Mouse (Mus musculus) urinary bladder, postnatal 4 days (tissue): ENCODE results near the gene Ube2l3.
"Not testable (repeated sequence)": the region's sequence is repeated elsewhere in the genome, so short reads cannot be mapped to it uniquely, and the experiment has no call there.

ENCODE experiments used
- DNase-seq, 2 experiments: peaks; one replicate each; pipeline ENCODE4 v3.0.0; 2021 to 2022; ENCODE audit warnings: low spot score in 2 of 2

The Ube2l3 gene

GRCm38 (mm10) chr16:17202549-17202948 is at the start of gene Ube2l3:
Ube2l3 (minus strand) TSS chr16:17202649.
- no peak for DNase-seq

- DNase-seq = peak in 1 of 2 experiments; percentile 82
Measured at GRCm38 (mm10) chr16:17251539-17251938, 49.1 kb upstream of the Ube2l3 start.

- no peak for DNase-seq
Measured at GRCm38 (mm10) chr16:17249135-17249534, 46.7 kb upstream of the Ube2l3 start.

GRCm38 (mm10) chr16:17247727-17248126 is 45.3 kb upstream of the Ube2l3 start:
- no peak for DNase-seq

GRCm38 (mm10) chr16:17244996-17245395 is 42.5 kb upstream of the Ube2l3 start:
- no peak for DNase-seq

- no peak for DNase-seq
Measured at GRCm38 (mm10) chr16:17243731-17244130, 41.3 kb upstream of the Ube2l3 start.

- DNase-seq = no peak
Measured at GRCm38 (mm10) chr16:17239409-17239808, 37.0 kb upstream of the Ube2l3 start.

- DNase-seq = no peak
Measured at GRCm38 (mm10) chr16:17237634-17238033, 35.2 kb upstream of the Ube2l3 start.

- no peak for DNase-seq
Measured at GRCm38 (mm10) chr16:17234916-17235665, 32.6 kb upstream of the Ube2l3 start.

- no peak for DNase-seq
Measured at GRCm38 (mm10) chr16:17234499-17234895, 32.0 kb upstream of the Ube2l3 start.

- DNase-seq = no peak
Measured at GRCm38 (mm10) chr16:17233702-17234498, 31.5 kb upstream of the Ube2l3 start.

GRCm38 (mm10) chr16:17232794-17233701 is 30.6 kb upstream of the Ube2l3 start, which contains the start of gene Hic2:
Hic2 (plus strand) TSS chr16:17233572.
- peak; percentile 95 for DNase-seq

- DNase-seq = not testable (repeated sequence)
Measured at GRCm38 (mm10) chr16:17231523-17231922, 29.1 kb upstream of the Ube2l3 start.

- no peak for DNase-seq
Measured at GRCm38 (mm10) chr16:17226496-17226895, 24.0 kb upstream of the Ube2l3 start.

GRCm38 (mm10) chr16:17225584-17225983 is 23.1 kb upstream of the Ube2l3 start:
- DNase-seq = no peak

GRCm38 (mm10) chr16:17222197-17222596 is 19.7 kb upstream of the Ube2l3 start:
- peak; percentile 94 to 100 for DNase-seq

GRCm38 (mm10) chr16:17220127-17220733 is 17.8 kb upstream of the Ube2l3 start:
- no peak for DNase-seq

GRCm38 (mm10) chr16:17216934-17217633 is 14.6 kb upstream of the Ube2l3 start:
- DNase-seq = no peak

GRCm38 (mm10) chr16:17209981-17210838 is 7.8 kb upstream of the Ube2l3 start:
- peak; percentile 83 to 92 for DNase-seq
